Mouse (Mus musculus): Measurements from ENCODE around the gene Myh4. TPM values are rescaled to one million over a fixed set of nuclear protein-coding genes. Genes with fewer than 3 reads are reported as not detected.

The Myh4 gene
- polyA plus RNA-seq, 1 experiment from 2014 or later: 2.0 TPM

DNA sequence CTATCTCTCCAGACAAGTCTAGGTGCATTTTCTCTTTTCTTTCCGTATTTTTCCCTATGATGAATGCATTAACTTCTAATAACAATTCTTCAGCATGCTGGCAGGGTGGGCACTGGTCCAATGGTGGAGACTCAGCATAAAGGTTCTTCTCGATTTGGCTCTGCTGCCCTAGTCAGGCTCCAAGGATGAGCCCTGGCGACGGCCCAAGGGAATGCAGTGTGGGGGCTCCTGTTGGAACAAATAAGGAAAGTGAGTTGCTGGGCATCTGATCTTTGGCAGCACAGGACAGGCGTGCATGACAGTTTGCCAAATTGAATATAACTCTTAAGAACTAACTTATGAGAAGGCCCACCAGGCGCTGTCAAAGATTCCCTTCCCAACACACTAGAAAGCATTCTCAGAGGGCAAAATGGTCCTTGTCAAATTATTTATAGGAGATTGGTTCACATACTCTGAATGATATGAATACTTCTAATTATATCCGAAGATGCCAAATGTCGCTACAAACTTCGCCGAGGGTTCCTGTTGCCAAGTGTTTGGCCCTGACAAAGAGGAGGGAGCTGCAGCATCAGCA lies 38.9 kb downstream of the Myh4 start, which contains the start of gene Myh8:
Gene Myh8, plus strand, starts transcription at position 524 of the 574 bp plus-strand sequence.
- H3K36me3 ChIP-seq (ENCODE audit: control insufficient read depth, insufficient read depth, low read length): no peaks in the 10 kb centered on the region
- no peak for ATAC-seq (ENCODE audit: insufficient read depth, low FRiP score)
- H3K4me3 ChIP-seq (replicated peaks; ENCODE audit: low read length): no peak within 1 kb of the TSS
- WGBS: 59% methylated on average over 10 of the region's 10 CpGs
- H3K4me2 ChIP-seq (ENCODE audit: low read depth, low read length): no peak within 1 kb of the TSS
- no peaks in the 10 kb centered on the region for H3K4me1 ChIP-seq (ENCODE audit: control insufficient read depth, insufficient read depth, low read length)
- no peaks in the 10 kb centered on the region for H3K27me3 ChIP-seq (ENCODE audit: control insufficient read depth, insufficient read depth, low read length)
- H3K9me3 ChIP-seq (replicated peaks; ENCODE audit: control insufficient read depth, low read length): no peaks in the 10 kb centered on the region
- no peak within 1 kb of the TSS for H3K27ac ChIP-seq (ENCODE audit: low read length)
- H3K9ac ChIP-seq (ENCODE audit: low read length): no peak within 1 kb of the TSS

- Histone ChIP-seq H3K4me2 (ENCODE audit: low read depth, low read length) (no peak overlapping the region), H3K9me3 (replicated peaks; ENCODE audit: control insufficient read depth, low read length) (peaks cover 5% of the 10 kb centered on the region; the same call in 1 of the 2 replicates), H3K36me3 (ENCODE audit: control insufficient read depth, insufficient read depth, low read length) (no peaks in the 10 kb centered on the region), H3K4me3 (replicated peaks; ENCODE audit: low read length) (no peak overlapping the region), H3K27me3 (ENCODE audit: control insufficient read depth, insufficient read depth, low read length) (no peaks in the 10 kb centered on the region), H3K4me1 (ENCODE audit: control insufficient read depth, insufficient read depth, low read length) (no peaks in the 10 kb centered on the region), H3K9ac (ENCODE audit: low read length) (no peak overlapping the region), H3K27ac (ENCODE audit: low read length) (no peak overlapping the region)
- 80% methylated on average over 1 of the region's 1 CpGs for WGBS
- no peak for ATAC-seq (ENCODE audit: insufficient read depth, low FRiP score)
These were observed 55.6 kb downstream of the Myh4 start for GRCm38 (mm10) chr11:67293440-67293839.

Other genes with a start within 250 kb of the Myh4 start
- 1.8 and 3.6 TPM in 2 replicates for gene Tmem220, start 212.9 kb upstream of the Myh4 start, polyA plus RNA-seq (2015; fragmentation: Nextera tagmentation; extraction: Ambion mirVana)
- gene Adprm, start 185.4 kb upstream of the Myh4 start, polyA plus RNA-seq (2015; fragmentation: Nextera tagmentation; extraction: Ambion mirVana): 26.6 and 27.1 TPM in 2 replicates
- 15.0 TPM in 2 replicates for gene Sco1, start 185.4 kb upstream of the Myh4 start, polyA plus RNA-seq (2015; fragmentation: Nextera tagmentation; extraction: Ambion mirVana)
- 1.9 and 40.3 TPM in 2 replicates for gene Myh3, start 159.7 kb upstream of the Myh4 start, polyA plus RNA-seq (2015; fragmentation: Nextera tagmentation; extraction: Ambion mirVana)
- gene Myh2, start 67.0 kb upstream of the Myh4 start, polyA plus RNA-seq (2015; fragmentation: Nextera tagmentation; extraction: Ambion mirVana): 0.04 and 0.21 TPM in 2 replicates
- gene Myh1, start 38.0 kb upstream of the Myh4 start, polyA plus RNA-seq (2015; fragmentation: Nextera tagmentation; extraction: Ambion mirVana): 0.14 and 0.83 TPM in 2 replicates
- gene Myh8, start 39.1 kb downstream of the Myh4 start, polyA plus RNA-seq (2015; fragmentation: Nextera tagmentation; extraction: Ambion mirVana): 4.5 and 133 TPM in 2 replicates
- gene Myh13, start 83.6 kb downstream of the Myh4 start, polyA plus RNA-seq (2015; fragmentation: Nextera tagmentation; extraction: Ambion mirVana): 0.22 TPM in 1 of 2 replicates, not detected in the other
- 15.5 and 18.8 TPM in 2 replicates for gene Gas7, start 217.4 kb downstream of the Myh4 start, polyA plus RNA-seq (2015; fragmentation: Nextera tagmentation; extraction: Ambion mirVana)

Measured in stomach, embryonic 16.5 days (tissue).